15 mouse cellular contexts compared by ENCODE assay signal in the genomic region with DNA sequence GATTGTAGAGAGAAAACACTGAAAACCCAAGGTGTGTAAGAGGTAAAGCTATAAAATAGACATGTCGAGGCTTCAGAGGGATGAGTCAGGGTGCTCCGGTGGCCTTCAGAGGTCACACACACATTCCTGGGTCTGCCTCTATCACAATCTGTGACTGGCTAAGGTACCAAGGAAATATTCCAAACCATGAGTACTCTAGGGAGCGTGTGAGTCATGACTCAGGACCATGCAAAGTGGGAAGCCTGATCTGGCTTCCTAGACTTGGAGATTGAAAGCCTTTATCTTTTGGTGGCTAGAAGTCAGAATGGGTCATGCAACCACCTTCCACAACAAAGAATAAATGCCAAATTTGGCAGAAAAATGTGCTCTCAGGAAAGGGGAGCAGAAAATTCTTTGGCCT.
DNase-seq lines count a peak whose midpoint lies in the region.
"Had no signal": no experiment of that assay in that cellular context is flagged by ENCODE, and none has a peak within 500 bp of the region (broad histone marks: within the 10 kb centered on the region; RNA-seq: fewer than 3 reads in every experiment).

No protein-coding gene starts in this region.

- intact Hi-C loops in heart, postnatal 14 days (cut with DNase I): no loop called here

- DNase-seq in adrenal gland, adult (ENCODE audit: inconsistent age in 2 of 2, low spot score in 1 of 2): peak; percentile 50 to 69
- no peak for DNase-seq in adrenal gland, postnatal 25 days
- peak; percentile 49 for DNase-seq in heart, adult 11 months
- no peak for DNase-seq in heart, postnatal 14 days
- DNase-seq in 3134 (ENCODE audit: extremely low read depth, insufficient read length, low spot score): peak; percentile 30
- DNase-seq in Muller cell, postnatal 12 days (ENCODE audit: inconsistent ontology term): peak; percentile 72
- DNase-seq in urinary bladder, postnatal 25 days (ENCODE audit: low spot score): no peak
- no peak for DNase-seq in thymus, postnatal 14 days
- DNase-seq: cerebellum, adult 11 months; cerebellum, adult 9-11 months; cerebellum, postnatal 25 days; gastrocnemius, postnatal 25 days; heart, adult 2 months; kidney, adult 11 months; kidney, adult 8-10 months had no signal

Comparison
In these comparisons a context has a peak if more than half of its experiments do, and no peak if none do; other contexts are left out.
1. DNase-seq: peak in adrenal gland, adult (2 of 2), heart, adult 11 months (single experiment), 3134 (single experiment) and Muller cell, postnatal 12 days (single experiment); none in adrenal gland, postnatal 25 days (single experiment), heart, postnatal 14 days (0 of 2), urinary bladder, postnatal 25 days (single experiment) and thymus, postnatal 14 days (single experiment).